Mouse (Mus musculus) cerebellum, postnatal 14 days (tissue): Measurements from ENCODE around the gene Acap2.

ENCODE experiments used
- DNase-seq, 2 experiments: peaks; one replicate each; pipeline ENCODE4 v3.0.0; 2021; ENCODE audit warnings: mixed read lengths in 2 of 2

Gene Acap2

DNA sequence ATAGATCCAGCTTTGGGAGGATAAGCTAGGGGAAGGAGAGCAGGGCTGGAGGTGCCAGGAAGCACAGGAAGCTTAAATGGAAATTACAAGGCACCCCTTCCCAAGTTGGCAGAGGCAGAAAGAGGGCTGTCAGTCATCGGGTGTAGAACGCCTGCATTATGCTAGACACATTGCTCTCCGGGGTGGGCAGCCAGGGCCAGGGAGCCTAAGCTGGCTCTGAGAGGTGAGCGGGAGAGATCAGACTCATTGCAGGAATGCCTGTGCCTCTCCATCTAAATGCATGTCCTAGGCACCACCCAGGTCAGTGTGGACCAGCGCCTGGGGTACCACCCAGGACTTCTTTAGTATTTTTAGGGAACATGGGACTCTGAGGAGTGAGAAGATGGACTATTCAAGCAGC, 123.6 kb downstream of the Acap2 start:
- DNase-seq: no peak

DNA sequence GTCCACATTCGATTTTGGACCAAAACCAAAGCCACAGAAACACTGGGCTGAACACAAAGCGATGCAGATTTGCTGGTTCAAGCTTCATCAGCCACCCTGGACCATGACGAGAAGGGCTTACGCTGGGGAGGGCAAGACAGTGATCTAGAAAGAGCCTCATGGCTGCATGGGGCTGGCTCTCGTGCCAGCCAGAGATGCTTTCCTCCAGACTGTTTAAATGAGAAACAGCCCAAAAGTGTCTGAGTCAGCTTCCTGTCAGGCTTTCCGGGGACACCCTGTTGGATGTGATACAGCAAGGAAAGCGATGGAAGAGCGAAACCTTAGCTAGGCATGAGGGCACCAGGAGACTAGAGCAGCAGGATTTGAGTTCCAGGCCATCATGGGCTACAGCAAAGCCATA, 124.6 kb downstream of the Acap2 start:
- DNase-seq: no peak

GRCm38 (mm10) chr16:31074324-31074908, 126.6 kb downstream of the Acap2 start:
- DNase-seq: no peak

DNA sequence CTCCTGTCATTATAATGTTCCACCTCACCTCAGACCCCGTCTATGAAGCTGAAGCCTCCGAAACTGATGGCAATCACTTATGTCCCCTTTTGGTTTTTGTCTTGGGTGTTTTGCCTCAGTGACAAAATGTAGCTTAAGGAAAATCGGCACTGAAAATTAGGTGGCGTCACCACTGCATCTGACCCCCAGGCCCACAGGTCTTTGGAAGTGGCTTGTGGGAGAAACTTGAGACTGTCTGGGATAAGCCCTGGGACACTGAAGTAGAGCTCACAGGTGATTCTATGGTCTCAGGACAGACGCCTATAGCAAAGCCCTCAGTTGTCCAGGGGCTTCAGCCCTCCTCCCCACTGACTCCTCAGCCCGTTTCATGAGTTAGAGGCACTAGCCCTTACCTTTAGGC, 129.3 kb downstream of the Acap2 start:
- DNase-seq: no peak

DNA sequence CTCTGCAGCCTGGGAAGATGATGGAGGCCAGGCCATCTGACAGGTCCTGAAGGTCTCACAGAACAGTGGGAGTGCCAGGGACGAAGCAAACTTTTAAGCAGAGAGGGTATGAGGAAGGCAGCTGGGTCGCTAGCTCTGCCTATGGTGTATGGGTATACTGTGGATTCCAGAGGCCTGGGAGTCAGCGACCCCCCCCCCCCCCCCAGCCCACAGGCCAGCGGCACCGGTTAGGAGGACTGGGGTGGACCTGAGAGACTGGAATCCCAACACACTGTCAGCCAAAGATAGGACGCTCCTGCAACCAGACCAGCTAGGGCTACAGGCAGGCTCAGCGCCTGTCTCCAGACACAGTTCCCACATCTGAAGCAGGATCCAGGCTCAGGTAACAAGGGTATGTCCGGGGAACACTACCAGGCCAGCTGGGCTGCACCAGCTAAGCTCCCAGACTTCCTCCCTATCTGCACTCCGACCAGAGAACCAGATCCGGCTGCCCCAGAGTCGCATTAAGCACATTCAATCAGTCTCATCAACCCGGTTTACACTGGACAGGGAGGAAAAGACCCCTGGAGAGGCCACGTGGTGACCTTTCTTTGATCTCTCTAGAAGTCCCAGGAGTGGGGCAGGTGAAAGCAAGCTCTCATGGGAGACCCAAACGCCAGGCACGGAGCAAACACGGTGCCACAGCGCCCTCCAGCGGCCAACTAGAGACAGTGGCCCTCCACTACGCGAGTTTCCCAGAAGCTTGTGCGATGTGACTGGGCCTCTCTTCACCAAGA, 130.5 kb downstream of the Acap2 start:
- DNase-seq: peak; percentile 94

GRCm38 (mm10) chr16:31069211-31070166, 131.6 kb downstream of the Acap2 start:
- DNase-seq: no peak

DNA sequence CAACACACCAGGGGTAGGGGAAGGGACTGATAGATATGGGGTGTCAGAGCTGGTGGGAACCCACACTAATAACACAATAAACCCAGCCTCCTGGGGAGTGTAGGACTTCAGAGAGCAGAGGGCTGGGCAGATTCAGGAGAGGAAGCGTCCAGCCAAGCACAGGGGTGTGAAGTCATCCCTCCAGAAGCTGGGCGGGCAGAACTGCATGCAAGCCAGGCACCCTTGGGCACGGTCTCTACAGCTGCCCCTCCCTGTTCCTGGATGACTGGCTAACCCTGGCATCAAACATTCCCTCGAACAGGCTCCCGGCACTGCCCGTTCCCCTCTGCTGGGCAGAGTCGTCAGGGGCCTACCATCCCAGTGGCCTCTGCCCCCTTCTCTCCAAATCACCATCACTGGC, 132.8 kb downstream of the Acap2 start:
- DNase-seq: no peak

- no peak for DNase-seq
These were observed 134.5 kb downstream of the Acap2 start for GRCm38 (mm10) chr16:31066344-31067098.

GRCm38 (mm10) chr16:31064782-31065181, 136.3 kb downstream of the Acap2 start:
- DNase-seq: no peak

GRCm38 (mm10) chr16:31062918-31063317, 138.1 kb downstream of the Acap2 start:
- no peak for DNase-seq

- DNase-seq: no peak
These were observed 139.7 kb downstream of the Acap2 start for GRCm38 (mm10) chr16:31061246-31061880.

- DNase-seq: no peak
These were observed 140.3 kb downstream of the Acap2 start for GRCm38 (mm10) chr16:31060714-31061113.

GRCm38 (mm10) chr16:31060226-31060625, 140.8 kb downstream of the Acap2 start:
- DNase-seq: no peak

- no peak for DNase-seq
These were observed 141.3 kb downstream of the Acap2 start for GRCm38 (mm10) chr16:31059730-31060129.

GRCm38 (mm10) chr16:31052812-31053211, 148.2 kb downstream of the Acap2 start:
- no peak for DNase-seq

DNA sequence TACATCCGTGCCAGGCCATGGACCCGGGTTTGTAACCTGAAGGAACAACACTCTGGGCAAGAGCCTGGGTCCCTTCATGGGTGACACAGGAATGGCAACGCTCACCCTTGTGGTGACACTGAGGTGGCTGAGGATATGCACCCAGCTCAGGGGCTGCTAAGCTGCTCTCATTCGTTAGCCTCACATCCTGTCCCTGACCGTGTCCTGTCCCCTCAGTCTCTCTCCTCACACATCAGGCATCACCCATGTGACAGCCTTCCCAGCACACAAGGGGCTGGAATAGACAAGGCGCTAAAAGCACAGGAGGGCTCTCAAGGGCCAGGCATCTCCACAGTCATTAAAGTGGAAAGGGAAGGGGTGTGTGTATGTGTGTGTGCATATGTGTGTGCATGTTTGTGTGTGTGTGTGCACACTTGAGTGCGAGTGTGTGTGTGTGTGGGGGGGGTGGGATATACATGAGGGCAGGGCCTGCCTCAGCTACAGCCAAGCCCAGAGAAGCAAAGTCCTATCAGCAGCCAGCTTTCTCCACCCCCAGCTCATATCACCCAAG, 148.8 kb downstream of the Acap2 start:
- DNase-seq: no peak

DNA sequence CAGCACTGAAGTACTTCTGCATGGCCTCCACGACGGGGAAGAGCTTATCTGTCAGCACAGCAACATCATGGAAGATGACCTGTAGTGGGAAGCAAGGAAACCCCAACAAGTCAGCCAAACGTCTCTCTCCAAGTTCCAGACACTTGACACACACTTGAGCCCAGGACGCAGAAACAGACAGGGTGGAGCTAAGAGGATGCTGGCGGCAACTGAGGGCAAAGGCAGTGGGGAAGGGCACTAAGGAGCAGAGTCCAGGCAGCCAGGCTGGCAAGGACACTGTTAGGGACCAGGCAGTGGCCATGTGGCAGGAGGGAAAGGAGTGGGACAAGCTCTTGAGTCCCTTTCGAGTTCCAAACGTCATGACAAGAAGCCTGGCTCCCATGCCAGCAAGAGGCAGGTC, 150.3 kb downstream of the Acap2 start:
- DNase-seq: no peak

- no peak for DNase-seq
These were observed 152.9 kb downstream of the Acap2 start for GRCm38 (mm10) chr16:31048194-31048593.

DNA sequence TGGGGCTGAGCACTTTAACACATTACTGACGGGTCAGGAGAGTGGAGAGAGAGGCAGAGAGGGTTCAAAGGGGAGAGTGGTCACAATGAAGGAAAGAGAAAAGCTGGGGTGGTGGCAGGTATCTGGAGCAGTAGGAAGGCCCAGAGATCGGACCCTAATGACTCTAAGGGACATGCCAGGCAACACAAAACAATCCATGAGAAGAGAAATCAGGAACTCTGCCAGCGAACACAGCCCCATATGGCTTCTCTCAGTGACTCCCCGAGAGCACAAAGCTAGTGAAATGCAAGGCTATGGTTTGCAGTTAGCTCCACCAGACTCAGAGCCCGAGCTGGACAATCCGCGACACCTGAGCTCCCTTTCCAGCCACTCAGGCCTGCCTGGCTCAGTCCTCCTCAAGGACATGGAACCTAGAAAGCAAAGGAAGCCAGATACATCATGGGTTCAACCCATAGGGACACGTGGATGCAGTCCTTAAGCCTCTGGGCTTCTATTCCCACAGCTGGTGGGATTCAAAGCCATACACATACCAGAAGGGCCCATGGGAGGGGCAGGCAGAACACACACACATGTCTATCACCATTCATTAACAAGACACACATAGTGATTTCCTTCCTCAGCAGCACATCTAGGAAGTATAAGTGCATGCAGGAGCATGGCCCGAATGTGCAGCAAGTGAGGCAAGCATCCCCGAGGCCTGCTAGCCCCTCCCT, 153.7 kb downstream of the Acap2 start:
- DNase-seq: peak; percentile 46 to 63

DNA sequence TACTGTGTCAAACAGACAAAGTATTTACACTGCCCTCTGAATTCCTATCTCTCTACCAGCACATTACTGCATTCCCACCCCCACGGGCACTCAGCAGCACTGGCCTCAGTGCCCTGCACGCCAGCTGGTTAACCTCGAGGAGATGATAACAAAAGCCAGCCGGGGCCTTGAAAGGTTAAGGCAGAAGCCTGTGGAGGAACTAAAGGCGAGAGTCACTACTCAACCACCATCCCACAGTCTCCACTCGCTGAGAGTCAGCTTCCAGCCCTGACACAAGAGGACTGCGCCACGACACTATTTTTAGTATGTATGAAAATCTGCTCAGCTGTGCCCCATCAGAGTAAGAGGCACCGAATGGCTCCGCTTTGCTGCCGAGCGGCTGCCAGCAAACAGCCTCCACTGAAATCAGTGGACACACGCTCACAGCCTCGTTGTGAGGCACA, 154.8 kb downstream of the Acap2 start:
- peak; percentile 38 to 47 for DNase-seq

DNA sequence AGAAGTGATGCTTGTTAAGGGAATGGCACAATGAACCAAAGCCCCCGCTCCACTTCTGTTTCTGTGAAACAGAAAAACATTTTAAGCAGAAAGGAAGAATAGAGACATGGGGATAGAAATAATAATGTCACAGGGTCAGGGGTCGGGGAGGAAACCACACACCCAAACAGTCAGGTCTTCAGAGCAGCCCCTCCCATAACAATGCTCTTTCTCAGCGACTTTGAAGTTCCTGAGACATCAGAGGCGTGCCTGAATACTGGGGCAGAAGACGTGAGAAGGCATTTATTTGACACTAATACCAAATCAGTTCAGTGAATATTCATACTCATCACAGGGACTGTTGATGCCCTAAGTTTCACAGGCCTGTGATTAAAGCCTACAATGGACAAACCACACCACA, 155.8 kb downstream of the Acap2 start:
- DNase-seq: no peak
